Mouse (Mus musculus): ENCODE measurements around the gene Mms19.

The Mms19 gene

GRCm38 (mm10) chr19:41980819-41981594 lies at the start of gene Mms19:
Mms19 (minus strand) TSS chr19:41981157.
- ATAC-seq (ENCODE audit: low TSS enrichment) = peak; percentile 84

GRCm38 (mm10) chr19:42026158-42026557 lies 45.2 kb upstream of the Mms19 start:
- ATAC-seq (ENCODE audit: low TSS enrichment) = peak; percentile 96

- ATAC-seq (ENCODE audit: low TSS enrichment) = no peak
Measured at GRCm38 (mm10) chr19:42022542-42022848, 41.5 kb upstream of the Mms19 start.

- ATAC-seq (ENCODE audit: low TSS enrichment) = no peak
Measured at GRCm38 (mm10) chr19:42021681-42022541, 41.0 kb upstream of the Mms19 start.

- no peak for ATAC-seq (ENCODE audit: low TSS enrichment)
Measured at GRCm38 (mm10) chr19:42019011-42019522, 38.1 kb upstream of the Mms19 start.

GRCm38 (mm10) chr19:42017399-42018247 lies 36.7 kb upstream of the Mms19 start:
- peak; percentile 76 for ATAC-seq (ENCODE audit: low TSS enrichment)

- peak; percentile 81 for ATAC-seq (ENCODE audit: low TSS enrichment)
Measured at GRCm38 (mm10) chr19:42016840-42017239, 35.9 kb upstream of the Mms19 start.

- no peak for ATAC-seq (ENCODE audit: low TSS enrichment)
Measured at GRCm38 (mm10) chr19:42016251-42016650, 35.3 kb upstream of the Mms19 start.

GRCm38 (mm10) chr19:42015001-42015400 lies 34.0 kb upstream of the Mms19 start:
- ATAC-seq (ENCODE audit: low TSS enrichment) = no peak

- no peak for ATAC-seq (ENCODE audit: low TSS enrichment)
Measured at GRCm38 (mm10) chr19:42014231-42014825, 33.4 kb upstream of the Mms19 start.

GRCm38 (mm10) chr19:42011123-42011522 lies 30.2 kb upstream of the Mms19 start:
- ATAC-seq (ENCODE audit: low TSS enrichment) = no peak

- ATAC-seq (ENCODE audit: low TSS enrichment) = peak; percentile 20; the same call in 1 of the 2 replicates
Measured at GRCm38 (mm10) chr19:42010436-42010835, 29.5 kb upstream of the Mms19 start.

- ATAC-seq (ENCODE audit: low TSS enrichment) = no peak
Measured at GRCm38 (mm10) chr19:42009067-42009466, 28.1 kb upstream of the Mms19 start.

- ATAC-seq (ENCODE audit: low TSS enrichment) = no peak
Measured at GRCm38 (mm10) chr19:42008586-42008985, 27.6 kb upstream of the Mms19 start.

GRCm38 (mm10) chr19:42006568-42006967 lies 25.6 kb upstream of the Mms19 start:
- ATAC-seq (ENCODE audit: low TSS enrichment) = no peak

- no peak for ATAC-seq (ENCODE audit: low TSS enrichment)
Measured at GRCm38 (mm10) chr19:42005616-42006015, 24.7 kb upstream of the Mms19 start.

- ATAC-seq (ENCODE audit: low TSS enrichment) = no peak
Measured at GRCm38 (mm10) chr19:42004258-42004657, 23.3 kb upstream of the Mms19 start.

- no peak for ATAC-seq (ENCODE audit: low TSS enrichment)
Measured at GRCm38 (mm10) chr19:42001253-42001980, 20.5 kb upstream of the Mms19 start.

GRCm38 (mm10) chr19:42000446-42000958 lies 19.5 kb upstream of the Mms19 start:
- no peak for ATAC-seq (ENCODE audit: low TSS enrichment)

GRCm38 (mm10) chr19:41999688-42000283 lies 18.8 kb upstream of the Mms19 start:
- no peak for ATAC-seq (ENCODE audit: low TSS enrichment)
